Mouse (Mus musculus): Measurements from ENCODE around the gene Lrrfip1. TPM values are rescaled to one million over a fixed set of nuclear protein-coding genes. Genes with fewer than 3 reads are reported as not detected.

Gene Lrrfip1
- total RNA-seq, 2 experiments from 2014 or later = 128 to 228 TPM

- ATAC-seq (ENCODE audit: poor library complexity, severe bottlenecking) = peak; percentile 33
Measured at GRCm38 (mm10) chr1:91053218-91054073, 54.9 kb downstream of the Lrrfip1 start.

GRCm38 (mm10) chr1:91054074-91054471 is 55.5 kb downstream of the Lrrfip1 start:
- no peak for ATAC-seq (ENCODE audit: poor library complexity, severe bottlenecking)

GRCm38 (mm10) chr1:91054815-91055214 is 56.3 kb downstream of the Lrrfip1 start:
- ATAC-seq (ENCODE audit: poor library complexity, severe bottlenecking) = no peak

- no peak for ATAC-seq (ENCODE audit: poor library complexity, severe bottlenecking)
Measured at GRCm38 (mm10) chr1:91055744-91056143, 57.2 kb downstream of the Lrrfip1 start.

GRCm38 (mm10) chr1:91056416-91056815 is 57.9 kb downstream of the Lrrfip1 start:
- peak; percentile 43 for ATAC-seq (ENCODE audit: poor library complexity, severe bottlenecking)

- ATAC-seq (ENCODE audit: poor library complexity, severe bottlenecking) = peak; percentile 14
Measured at GRCm38 (mm10) chr1:91057311-91058245, 59.0 kb downstream of the Lrrfip1 start.

- ATAC-seq (ENCODE audit: poor library complexity, severe bottlenecking) = no peak
Measured at GRCm38 (mm10) chr1:91058251-91058650, 59.7 kb downstream of the Lrrfip1 start.

GRCm38 (mm10) chr1:91059792-91060604 is 61.5 kb downstream of the Lrrfip1 start:
- ATAC-seq (ENCODE audit: poor library complexity, severe bottlenecking) = no peak

GRCm38 (mm10) chr1:91061105-91061504 is 62.6 kb downstream of the Lrrfip1 start:
- ATAC-seq (ENCODE audit: poor library complexity, severe bottlenecking) = no peak

- peak; percentile 16 for ATAC-seq (ENCODE audit: poor library complexity, severe bottlenecking)
Measured at GRCm38 (mm10) chr1:91062363-91062762, 63.8 kb downstream of the Lrrfip1 start.

- ATAC-seq (ENCODE audit: poor library complexity, severe bottlenecking) = no peak
Measured at GRCm38 (mm10) chr1:91064053-91064452, 65.5 kb downstream of the Lrrfip1 start.

- ATAC-seq (ENCODE audit: poor library complexity, severe bottlenecking) = peak; percentile 49
Measured at GRCm38 (mm10) chr1:91064903-91065525, 66.5 kb downstream of the Lrrfip1 start.

- no peak for ATAC-seq (ENCODE audit: poor library complexity, severe bottlenecking)
Measured at GRCm38 (mm10) chr1:91066061-91066460, 67.5 kb downstream of the Lrrfip1 start.

GRCm38 (mm10) chr1:91066599-91066998 is 68.1 kb downstream of the Lrrfip1 start:
- no peak for ATAC-seq (ENCODE audit: poor library complexity, severe bottlenecking)

- ATAC-seq (ENCODE audit: poor library complexity, severe bottlenecking) = no peak
Measured at GRCm38 (mm10) chr1:91067716-91068115, 69.2 kb downstream of the Lrrfip1 start.

GRCm38 (mm10) chr1:91069575-91069974 is 71.0 kb downstream of the Lrrfip1 start:
- peak; percentile 34 for ATAC-seq (ENCODE audit: poor library complexity, severe bottlenecking)

GRCm38 (mm10) chr1:91070547-91070946 is 72.0 kb downstream of the Lrrfip1 start:
- ATAC-seq (ENCODE audit: poor library complexity, severe bottlenecking) = no peak

GRCm38 (mm10) chr1:91071671-91072290 is 73.2 kb downstream of the Lrrfip1 start:
- no peak for ATAC-seq (ENCODE audit: poor library complexity, severe bottlenecking)

- ATAC-seq (ENCODE audit: poor library complexity, severe bottlenecking) = no peak
Measured at GRCm38 (mm10) chr1:91076946-91077345, 78.4 kb downstream of the Lrrfip1 start.

GRCm38 (mm10) chr1:91077456-91077855 is 78.9 kb downstream of the Lrrfip1 start:
- ATAC-seq (ENCODE audit: poor library complexity, severe bottlenecking) = no peak
